Mouse (Mus musculus) midbrain, embryonic 10.5 days (tissue): ENCODE measurements around the gene Dnajc30. TPM values are rescaled to one million over a fixed set of nuclear protein-coding genes. Genes with fewer than 3 reads are reported as not detected.
"Not testable (repeated sequence)": the region's sequence is repeated elsewhere in the genome, so short reads cannot be mapped to it uniquely, and the experiment has no call there.

ENCODE experiments used
- DNase-seq: peaks from one replicate; pipeline ENCODE4 v3.0.0-alpha.2; 2017; ENCODE audit warnings: low spot score
- H3K27ac ChIP-seq: fragments of 300-500 bp; sonication (generic); replicated peaks from 2 replicates; pipeline ENCODE4 v1.5.1; 2016; ENCODE audit warnings: mild to moderate bottlenecking
- H3K27me3 ChIP-seq: fragments of 300-500 bp; sonication (generic); 2 replicates; pipeline ENCODE4 v1.6.1; 2016; ENCODE audit warnings: low read depth, mild to moderate bottlenecking; ENCODE audit not compliant: poor library complexity, severe bottlenecking
- H3K36me3 ChIP-seq: fragments of 300-500 bp; sonication (generic); 2 replicates; pipeline ENCODE4 v1.6.1; 2016; ENCODE audit warnings: mild to moderate bottlenecking, moderate library complexity
- H3K4me1 ChIP-seq: fragments of 300-500 bp; sonication (generic); 2 replicates; pipeline ENCODE4 v1.6.1; 2016
- H3K4me3 ChIP-seq: fragments of 300-500 bp; sonication (generic); 2 replicates; pipeline ENCODE4 v1.5.1; 2016; ENCODE audit warnings: mild to moderate bottlenecking, moderate library complexity
- H3K9me3 ChIP-seq: fragments of 300-500 bp; sonication (generic); replicated peaks from 2 replicates; pipeline ENCODE4 v1.6.1; 2016; ENCODE audit warnings: mild to moderate bottlenecking
- WGBS: fragments of 180-500 bp; shearing (Covaris S2); methylation state at CpG from one replicate; pipeline ENCODE4 v1.1.7; 2016; 5-methylcytosine and 5-hydroxymethylcytosine counted together
- polyA plus RNA-seq: library from polyadenylated mRNA; unstranded; fragments of >200 nt; fragmentation: Nextera tagmentation; extraction: Ambion mirVana; gene quantifications from 2 replicates; pipeline ENCODE4 v1.2.1, GENCODE M21; 2016

Gene Dnajc30
- polyA plus RNA-seq, 1 experiment from 2014 or later = 27.2 TPM

DNA sequence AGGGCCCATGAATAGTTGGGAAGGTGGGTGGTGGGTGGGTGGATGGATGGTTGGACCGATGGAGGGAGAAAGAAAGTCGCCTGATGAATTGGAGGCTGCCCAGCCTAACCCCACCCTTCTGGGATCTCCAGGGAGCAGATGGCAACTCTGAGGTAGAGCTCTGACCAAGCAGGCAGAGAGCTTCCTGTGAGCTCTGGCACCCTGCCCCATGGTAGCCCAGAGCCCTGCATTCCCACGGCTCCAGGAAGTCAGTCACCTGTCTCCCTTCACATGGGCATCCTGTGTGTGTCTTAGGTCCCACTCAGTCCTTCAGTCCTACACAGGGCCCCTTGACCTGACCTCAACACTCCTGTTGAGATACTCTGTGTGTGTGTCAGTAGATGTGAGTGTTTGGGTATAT lies 26.1 kb upstream of the Dnajc30 start:
- H3K4me1 ChIP-seq = peaks cover 21% of the 10 kb centered on the region
- peaks cover 16% of the 10 kb centered on the region for H3K36me3 ChIP-seq
- 90% methylated on average over 3 of the region's 3 CpGs for WGBS
- H3K4me3 ChIP-seq = no peak overlapping the region
- DNase-seq = no peak
- H3K9me3 ChIP-seq = 0 out of 2 replicates have a peak, but pooled peaks cover 12% of the 10 kb centered on the region
- no peaks in the 10 kb centered on the region for H3K27me3 ChIP-seq
- no peak overlapping the region for H3K27ac ChIP-seq

GRCm38 (mm10) chr5:135039541-135039940 lies 24.5 kb upstream of the Dnajc30 start:
- Histone ChIP-seq H3K27ac (no peak overlapping the region), H3K27me3 (no peaks in the 10 kb centered on the region), H3K36me3 (peaks cover 19% of the 10 kb centered on the region), H3K4me1 (peaks cover 21% of the 10 kb centered on the region), H3K9me3 (0 out of 2 replicates have a peak, but pooled peaks cover 4% of the 10 kb centered on the region), H3K4me3 (no peak overlapping the region)
- WGBS = 86% methylated on average over 9 of the region's 9 CpGs
- no peak for DNase-seq

- Histone ChIP-seq H3K27me3 (no peaks in the 10 kb centered on the region), H3K4me3 (no peak overlapping the region), H3K9me3 (no peaks in the 10 kb centered on the region), H3K27ac (peak overlapping the region; percentile 65), H3K36me3 (peaks cover 22% of the 10 kb centered on the region), H3K4me1 (peaks cover 21% of the 10 kb centered on the region)
- no peak for DNase-seq
- WGBS = 52% methylated on average over 6 of the region's 6 CpGs
Measured at GRCm38 (mm10) chr5:135040059-135040458, 23.9 kb upstream of the Dnajc30 start.

- 85% methylated on average over 11 of the region's 11 CpGs for WGBS
- Histone ChIP-seq H3K27me3 (no peaks in the 10 kb centered on the region), H3K36me3 (peaks cover 29% of the 10 kb centered on the region), H3K9me3 (no peaks in the 10 kb centered on the region), H3K4me1 (peaks cover 21% of the 10 kb centered on the region), H3K4me3 (no peak overlapping the region), H3K27ac (peak overlapping the region; percentile 65)
- no peak for DNase-seq
Measured at GRCm38 (mm10) chr5:135040777-135041176, 23.2 kb upstream of the Dnajc30 start.

DNA sequence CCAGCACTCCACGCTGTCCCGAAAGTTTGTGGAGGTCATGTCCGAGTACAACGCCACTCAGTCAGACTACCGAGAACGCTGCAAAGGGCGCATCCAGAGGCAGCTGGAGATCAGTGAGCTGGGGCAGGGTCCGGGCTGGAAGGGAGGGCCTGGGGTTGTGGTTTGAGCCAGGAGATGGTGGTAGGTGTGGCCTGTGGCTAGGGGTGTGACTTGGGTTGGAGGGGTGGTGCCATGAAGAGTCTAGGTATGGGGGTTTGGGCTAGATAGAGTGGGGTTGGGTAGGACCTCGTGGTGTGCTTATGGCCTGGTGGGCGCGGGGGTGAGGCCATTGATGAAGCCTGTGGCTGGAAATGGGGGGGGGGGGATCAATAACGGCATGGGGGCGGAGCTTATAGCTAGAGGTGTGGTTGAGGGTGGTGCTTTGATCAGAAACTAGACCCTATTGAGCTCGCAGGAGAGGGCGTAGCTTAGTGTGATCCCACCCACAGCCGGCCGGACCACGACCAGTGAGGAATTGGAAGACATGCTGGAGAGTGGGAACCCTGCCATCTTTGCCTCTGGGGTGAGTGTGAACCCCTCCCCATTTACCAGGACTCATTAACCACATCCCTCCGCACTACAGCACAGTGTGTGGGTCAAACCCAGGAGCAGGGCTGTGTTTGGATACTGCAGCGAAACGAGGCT lies 21.8 kb upstream of the Dnajc30 start:
- WGBS = 25% methylated on average over 21 of the region's 21 CpGs
- Histone ChIP-seq H3K9me3 (no peaks in the 10 kb centered on the region), H3K27me3 (no peaks in the 10 kb centered on the region), H3K27ac (no peak overlapping the region), H3K4me3 (0 out of 2 replicates have a peak overlapping the region, but pooled peaks have one; percentile 14), H3K36me3 (peaks cover 33% of the 10 kb centered on the region), H3K4me1 (peaks cover 21% of the 10 kb centered on the region)
- no peak for DNase-seq

DNA sequence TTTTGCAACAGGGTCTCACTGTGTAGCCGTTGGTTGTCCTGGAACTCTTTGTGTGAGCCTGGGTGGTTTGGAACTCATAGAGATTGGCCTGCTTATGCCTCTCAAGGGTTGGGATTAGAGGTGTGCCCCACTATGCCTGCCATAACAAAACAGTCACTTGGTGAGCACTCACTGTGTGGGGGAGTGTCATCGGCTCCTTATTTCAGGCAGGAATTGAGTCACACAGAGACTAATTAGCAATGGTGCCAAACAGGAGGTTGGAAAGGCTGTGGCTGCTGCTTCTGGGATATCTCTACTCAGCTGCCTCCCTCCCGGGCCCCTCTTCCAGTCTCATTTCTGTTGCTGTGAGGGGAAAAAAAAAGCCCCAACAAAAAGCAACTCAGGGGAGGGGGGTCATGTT lies 19.4 kb upstream of the Dnajc30 start:
- WGBS = 85% methylated on average over 3 of the region's 3 CpGs
- no peaks in the 10 kb centered on the region for H3K27me3 ChIP-seq
- H3K4me1 ChIP-seq = peaks cover 21% of the 10 kb centered on the region
- no peak overlapping the region for H3K27ac ChIP-seq
- DNase-seq = no peak
- peaks cover 41% of the 10 kb centered on the region for H3K36me3 ChIP-seq
- no peaks in the 10 kb centered on the region for H3K9me3 ChIP-seq
- H3K4me3 ChIP-seq = no peak overlapping the region

GRCm38 (mm10) chr5:135048539-135048938 lies 15.5 kb upstream of the Dnajc30 start:
- WGBS = 96% methylated on average over 5 of the region's 5 CpGs
- DNase-seq = no peak
- H3K36me3 ChIP-seq = peaks cover 75% of the 10 kb centered on the region

GRCm38 (mm10) chr5:135049268-135049667 lies 14.7 kb upstream of the Dnajc30 start:
- WGBS = 92% methylated on average over 6 of the region's 6 CpGs
- not testable (repeated sequence) for H3K9me3 ChIP-seq, H3K27me3 ChIP-seq, DNase-seq, H3K27ac ChIP-seq, H3K4me1 ChIP-seq, H3K4me3 ChIP-seq
- peaks cover 79% of the 10 kb centered on the region for H3K36me3 ChIP-seq

More at GRCm38 (mm10) chr5:135048539-135048938, 15.5 kb upstream of the Dnajc30 start:
- H3K27ac ChIP-seq = no peak overlapping the region
- H3K4me3 ChIP-seq = no peak overlapping the region
- H3K4me1 ChIP-seq = no peaks in the 10 kb centered on the region
- H3K9me3 ChIP-seq = no peaks in the 10 kb centered on the region
- no peaks in the 10 kb centered on the region for H3K27me3 ChIP-seq

DNA sequence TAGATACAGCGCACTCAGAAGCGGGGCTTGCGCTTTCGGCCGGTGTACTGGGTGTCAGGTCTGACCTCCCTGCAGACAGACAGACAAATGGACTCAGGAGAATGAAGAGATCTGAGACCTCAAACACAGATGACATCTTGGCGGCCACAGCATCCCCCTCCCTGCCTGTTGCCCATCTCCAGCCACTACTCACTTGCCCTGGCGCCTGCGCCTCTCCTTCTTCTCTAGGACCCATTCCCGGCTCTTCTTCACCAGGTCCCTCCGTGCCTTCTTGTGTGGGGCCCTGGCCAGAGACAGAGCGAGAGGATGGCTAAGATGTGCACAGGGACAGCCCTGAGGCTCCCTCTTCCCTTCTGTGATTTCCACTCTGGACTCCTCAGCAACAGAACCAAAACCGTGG lies 10.6 kb upstream of the Dnajc30 start:
- H3K4me3 ChIP-seq = no peak overlapping the region
- no peaks in the 10 kb centered on the region for H3K9me3 ChIP-seq
- DNase-seq = no peak
- H3K27me3 ChIP-seq = no peaks in the 10 kb centered on the region
- no peaks in the 10 kb centered on the region for H3K4me1 ChIP-seq
- WGBS = 94% methylated on average over 12 of the region's 12 CpGs
- peaks cover 97% of the 10 kb centered on the region for H3K36me3 ChIP-seq
- no peak overlapping the region for H3K27ac ChIP-seq

GRCm38 (mm10) chr5:135064382-135064766 lies 372 bp downstream of the Dnajc30 start:
- DNase-seq = no peak
- Histone ChIP-seq H3K4me3 (peak overlapping the region; percentile 88), H3K9me3 (no peaks in the 10 kb centered on the region), H3K4me1 (peaks cover 27% of the 10 kb centered on the region), H3K27me3 (no peaks in the 10 kb centered on the region), H3K36me3 (peaks cover 58% of the 10 kb centered on the region), H3K27ac (peak overlapping the region; percentile 87)
- under 1% methylated on average over 40 of the region's 40 CpGs for WGBS

DNA sequence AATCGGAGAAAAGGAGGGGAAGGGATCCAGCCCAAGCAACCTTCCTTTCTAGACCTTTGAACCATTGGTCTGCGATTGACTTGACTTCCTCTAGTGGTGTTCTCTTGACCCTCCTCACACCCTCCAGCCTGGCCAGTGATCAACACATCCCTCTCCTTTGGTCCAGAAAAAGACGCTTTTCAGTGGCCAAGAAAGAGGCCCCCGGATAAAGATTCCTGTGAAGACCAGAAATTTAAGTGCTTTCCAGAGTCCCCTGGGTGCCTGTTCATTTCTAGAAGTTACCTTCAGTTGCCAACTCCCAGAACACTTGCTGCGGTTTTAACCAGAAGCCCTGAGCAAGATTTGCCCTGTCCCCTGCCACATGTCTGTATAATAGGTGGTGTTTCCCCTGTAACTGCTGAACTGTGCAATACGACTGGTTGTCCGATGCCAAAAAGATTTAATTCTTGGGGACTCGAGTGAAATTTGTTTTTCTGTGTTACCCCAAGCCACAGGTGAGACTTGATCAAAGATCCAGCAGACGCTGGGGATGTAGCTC lies 976 bp downstream of the Dnajc30 start, which contains the start of gene Bud23:
Gene Bud23, minus strand, starts transcription at position 51 of the 538 bp plus-strand sequence.
- not testable (repeated sequence) for H3K9me3 ChIP-seq, H3K27me3 ChIP-seq, DNase-seq
- 79% methylated on average over 9 of the region's 9 CpGs for WGBS
- Histone ChIP-seq H3K36me3 (peaks cover 52% of the 10 kb centered on the region), H3K4me1 (peaks cover 27% of the 10 kb centered on the region), H3K4me3 (peak within 1 kb of the TSS; percentile 88), H3K27ac (peak within 1 kb of the TSS; percentile 87)

DNA sequence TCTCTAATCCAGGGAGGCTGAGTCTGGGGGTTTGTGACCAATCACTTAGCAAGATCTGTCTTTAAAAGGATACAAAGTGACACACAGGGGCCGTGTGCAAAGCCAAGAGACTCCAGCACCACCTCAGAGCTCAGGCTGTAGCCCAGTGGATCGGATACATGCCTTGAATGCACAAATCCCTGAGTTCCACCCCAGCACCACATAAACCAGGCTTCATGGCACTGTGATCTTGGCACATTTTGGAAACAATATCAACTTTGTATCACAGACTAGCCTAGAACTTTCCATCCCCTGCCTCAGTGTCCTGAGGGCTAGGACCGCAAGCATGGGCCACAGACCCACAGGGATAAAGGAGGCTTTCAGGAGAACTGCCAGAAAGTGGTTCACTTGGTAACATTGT lies 2.0 kb downstream of the Dnajc30 start:
- Histone ChIP-seq H3K4me1 (peaks cover 27% of the 10 kb centered on the region), H3K36me3 (peaks cover 41% of the 10 kb centered on the region), H3K4me3 (no peak overlapping the region), H3K9me3 (no peaks in the 10 kb centered on the region), H3K27me3 (no peaks in the 10 kb centered on the region), H3K27ac (no peak overlapping the region)
- WGBS = 92% methylated on average over 3 of the region's 3 CpGs
- DNase-seq = no peak

GRCm38 (mm10) chr5:135070448-135070847 lies 6.4 kb downstream of the Dnajc30 start:
- H3K9me3 ChIP-seq = no peaks in the 10 kb centered on the region
- H3K4me3 ChIP-seq = no peak overlapping the region
- H3K36me3 ChIP-seq = peaks cover 56% of the 10 kb centered on the region
- no peak overlapping the region for H3K27ac ChIP-seq
- no peak for DNase-seq
- H3K4me1 ChIP-seq = peaks cover 23% of the 10 kb centered on the region
- WGBS = 94% methylated on average over 3 of the region's 3 CpGs
- H3K27me3 ChIP-seq = no peaks in the 10 kb centered on the region
